In the genomic region with DNA sequence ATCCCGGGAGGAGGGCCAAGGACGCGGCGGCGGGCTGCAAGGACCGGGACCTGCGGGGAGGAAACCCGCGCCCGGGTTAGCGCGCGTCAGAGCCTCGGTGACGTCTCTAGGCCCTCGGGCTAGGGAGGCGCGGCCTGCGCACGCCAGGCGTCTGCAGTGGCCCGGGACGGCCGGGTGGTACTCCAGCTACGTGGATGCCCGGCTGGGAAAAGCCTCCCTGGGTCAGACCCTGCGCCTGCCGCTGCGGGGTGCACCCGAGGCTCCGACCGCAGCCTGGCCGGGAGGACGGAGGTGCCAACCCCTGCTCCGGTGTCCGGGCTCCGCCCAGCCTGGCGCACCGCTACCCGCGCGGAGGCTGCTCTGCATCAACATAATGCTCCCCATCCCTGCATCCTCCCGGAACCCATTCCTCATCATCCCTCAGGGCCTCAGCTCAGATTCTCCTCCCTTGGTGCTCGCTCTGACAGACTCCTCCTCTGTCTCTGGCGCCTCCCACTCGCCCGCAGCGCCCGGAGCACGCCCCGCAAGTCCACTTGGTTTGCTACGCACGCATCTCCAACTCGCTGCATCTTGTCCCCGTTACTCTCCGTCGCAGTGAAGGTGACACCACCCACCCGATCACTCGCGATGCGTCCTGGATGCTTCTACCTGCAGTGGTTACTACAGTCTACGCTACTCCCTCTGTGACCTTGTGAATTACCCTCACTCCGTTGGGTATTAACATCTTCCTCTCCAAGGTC, we compare ENCODE assay signal across 8 mouse cellular contexts. TPM values are rescaled to one million over a fixed set of nuclear protein-coding genes. Genes with fewer than 3 reads are reported as not detected.
A peak's percentile ranks its signal among the peaks of the same experiment; 100 is the strongest.
DNase-seq lines count a peak whose midpoint lies in the region; ATAC-seq and TF ChIP-seq lines count a peak whose summit lies in the region.

No protein-coding gene starts in this region.

- no peaks in the 10 kb centered on the region for H3K36me3 ChIP-seq in hindbrain, postnatal 0 days (ENCODE audit: insufficient read depth, low read length)

- WGBS in hindbrain, postnatal 0 days, result 2% methylated on average over 61 of the region's 63 CpGs

- no peaks in the 10 kb centered on the region for H3K4me1 ChIP-seq in hindbrain, postnatal 0 days (ENCODE audit: insufficient read depth, low read length)

- DNase-seq in NIH3T3 (ENCODE audit: low read depth), result peak; percentile 74
- DNase-seq in cerebellum, postnatal 36 days, result peak; percentile 85 to 89
- peak; percentile 60 to 65 for DNase-seq in gastrocnemius, adult 8-10 months (ENCODE audit: low spot score in 2 of 2)
- peak; percentile 82 for DNase-seq in hindbrain, postnatal 0 days (ENCODE audit: low spot score)
- DNase-seq in left cerebral cortex, adult 9 months (ENCODE audit: low spot score in 2 of 2), result peak; percentile 53 to 78
- peak; percentile 84 to 89 for DNase-seq in right cerebral cortex, postnatal 10 days (ENCODE audit: low spot score in 2 of 2)
- DNase-seq in yolk sac, embryonic 10.5 days (ENCODE audit: low spot score), result peak; percentile 60

- ATAC-seq in hindbrain, postnatal 0 days, result peak; percentile 83
- ATAC-seq in megakaryocyte, adult 5-6 weeks (ENCODE audit: poor library complexity, severe bottlenecking), result peak; percentile 64

- no peaks in the 10 kb centered on the region for H3K9me3 ChIP-seq in hindbrain, postnatal 0 days (ENCODE audit: low read length)

- H3K9ac ChIP-seq in hindbrain, postnatal 0 days (replicated peaks; ENCODE audit: low read length), result peak overlapping the region; percentile 84

- peak overlapping the region; percentile 95 for H3K4me2 ChIP-seq in hindbrain, postnatal 0 days (ENCODE audit: low read depth, low read length)

- 0 out of 2 replicates have a peak, but pooled peaks have one; percentile 6 for TF ChIP-seq CTCF in hindbrain, postnatal 0 days (IDR thresholded peaks at IDR 0.05; ENCODE audit: low read depth)

- H3K4me3 ChIP-seq in hindbrain, postnatal 0 days (ENCODE audit: low read length), result peak overlapping the region; percentile 76

- H3K27me3 ChIP-seq in hindbrain, postnatal 0 days (ENCODE audit: insufficient read depth, low read length), result no peaks in the 10 kb centered on the region

- H3K27ac ChIP-seq in hindbrain, postnatal 0 days, result peak overlapping the region; percentile 95

RNA-seq across cellular contexts. Expression of gene Phf21a, which starts 33.3 kb away (rescaled TPM):
- total RNA-seq in gastrocnemius, adult 8-10 months (2022), result 10 to 100 TPM; 20.7 to 25.6 (median 22.4) TPM
- total RNA-seq in hindbrain, postnatal 0 days (2014; rRNA removed), result 109 and 175 TPM in 2 replicates
- polyA plus RNA-seq in hindbrain, postnatal 0 days (2015; fragmentation: Nextera tagmentation; extraction: Ambion mirVana), result 26.4 and 26.6 TPM in 2 replicates
- 66.8 and 81.2 TPM in 2 replicates for total RNA-seq in megakaryocyte, adult 5-6 weeks (2015)
- total RNA-seq in megakaryocyte, adult 5-6 weeks (2017), result 48.8 and 74.2 TPM in 2 replicates

RNA-seq across cellular contexts. Expression of gene Creb3l1, which starts 35.3 kb away (rescaled TPM):
- total RNA-seq in gastrocnemius, adult 8-10 months (2022), result 1 to 10 TPM in 3 of 4 experiments, under 1 TPM in 1; 0.41 to 2.1 (median 1.4) TPM
- 3.4 and 3.5 TPM in 2 replicates for total RNA-seq in hindbrain, postnatal 0 days (2014; rRNA removed)
- 3.2 and 3.5 TPM in 2 replicates for polyA plus RNA-seq in hindbrain, postnatal 0 days (2015; fragmentation: Nextera tagmentation; extraction: Ambion mirVana)
- total RNA-seq in megakaryocyte, adult 5-6 weeks (2015), result 2.7 and 4.8 TPM in 2 replicates
- total RNA-seq in megakaryocyte, adult 5-6 weeks (2017), result 0.51 and 1.2 TPM in 2 replicates

Comparison
In these comparisons a context has a peak if more than half of its experiments do, and no peak if none do; other contexts are left out.
1. Peak in every context shown above with its lines: DNase-seq, ATAC-seq, H3K4me3 ChIP-seq and H3K27ac ChIP-seq.